Mouse (Mus musculus) intestine, embryonic 14.5 days (tissue): ENCODE results near the gene Shld2. TPM values are rescaled to one million over a fixed set of nuclear protein-coding genes. Genes with fewer than 3 reads are reported as not detected.
A peak's percentile ranks its signal among the peaks of the same experiment; 100 is the strongest.

ENCODE experiments used
- ATAC-seq: fragments of 200-750 bp; cut with Nextera tagmentation; replicated peaks from 2 replicates; pipeline ENCODE4 v1.8.0; 2017; ENCODE audit warnings: low read depth, moderate number of reproducible peaks, moderate TSS enrichment, moderate library complexity; ENCODE audit not compliant: low FRiP score, low TSS enrichment
- DNase-seq: peaks from one replicate; pipeline ENCODE4 v3.0.0-alpha.2; 2018; ENCODE audit warnings: low spot score
- H3K27ac ChIP-seq: fragments of 300-500 bp; sonication (generic); 2 replicates; pipeline ENCODE4 v1.5.1; 2014; ENCODE audit warnings: low read depth, mild to moderate bottlenecking, control low read depth
- H3K27me3 ChIP-seq: fragments of 300-500 bp; sonication (generic); replicated peaks from 2 replicates; pipeline ENCODE4 v1.6.1; 2014; ENCODE audit warnings: low read length, control low read depth; ENCODE audit not compliant: control insufficient read depth, insufficient read depth
- H3K36me3 ChIP-seq: fragments of 300-500 bp; sonication (generic); 2 replicates; pipeline ENCODE4 v1.6.1; 2014; ENCODE audit warnings: low read length, control low read depth; ENCODE audit not compliant: control insufficient read depth, insufficient read depth
- H3K4me1 ChIP-seq: fragments of 300-500 bp; sonication (generic); replicated peaks from 2 replicates; pipeline ENCODE4 v1.6.1; 2014; ENCODE audit warnings: low read length, control low read depth, mixed read lengths; ENCODE audit not compliant: control insufficient read depth, insufficient read depth
- H3K4me2 ChIP-seq: fragments of 300-500 bp; sonication (generic); 2 replicates; pipeline ENCODE4 v1.6.1; 2014; ENCODE audit warnings: low read length
- H3K4me3 ChIP-seq: fragments of 300-500 bp; sonication (generic); 2 replicates; pipeline ENCODE4 v1.5.1; 2014; ENCODE audit warnings: low read depth, low read length, control low read depth, mixed read lengths
- H3K9ac ChIP-seq: fragments of 300-500 bp; sonication (generic); 2 replicates; pipeline ENCODE4 v1.6.1; 2014; ENCODE audit warnings: mild to moderate bottlenecking, low read length
- H3K9me3 ChIP-seq: fragments of 300-500 bp; sonication (generic); 2 replicates; pipeline ENCODE4 v1.6.1; 2016; ENCODE audit warnings: low read length, control low read depth; ENCODE audit not compliant: control insufficient read depth
- WGBS: fragments of 180-500 bp; shearing (Covaris S2); extraction: QIAGEN DNeasy Blood & Tissue Kit; methylation state at CpG from one replicate; pipeline ENCODE4 v1.1.7; 2014; 5-methylcytosine and 5-hydroxymethylcytosine counted together
- polyA plus RNA-seq: library from polyadenylated mRNA; unstranded; fragments of >200 nt; fragmentation: Nextera tagmentation; extraction: Ambion mirVana; gene quantifications from 2 replicates; pipeline ENCODE4 v1.2.1, GENCODE M21; 2014

Shld2 gene
- polyA plus RNA-seq, 1 experiment from 2014 or later = 11.0 TPM

DNA sequence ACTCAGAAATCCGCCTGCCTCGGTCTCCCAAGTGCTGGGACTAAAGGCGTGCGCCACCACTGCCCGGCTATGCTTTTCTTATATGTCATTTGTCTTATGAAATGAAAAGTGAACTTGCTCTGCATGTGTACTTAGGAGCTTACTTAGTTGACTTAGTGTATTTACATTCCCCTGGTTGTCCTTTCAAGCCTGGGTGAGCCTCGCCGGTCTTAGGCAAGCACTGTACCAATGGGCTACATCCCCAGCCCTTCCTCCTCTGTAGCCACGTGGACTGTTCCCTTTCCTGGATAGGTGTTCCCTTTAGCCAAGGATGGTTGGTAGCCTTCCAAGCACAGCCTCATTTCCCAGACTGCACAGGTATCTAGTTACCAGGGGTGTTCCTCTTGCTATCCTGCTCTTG, 38.7 kb upstream of the Shld2 start:
- H3K4me2 ChIP-seq = no peak overlapping the region
- no peak overlapping the region for H3K27ac ChIP-seq
- ATAC-seq (no peak; the same call in 1 of the 2 replicates), DNase-seq (no peak)
- H3K9ac ChIP-seq = no peak overlapping the region
- H3K4me1 ChIP-seq = no peaks in the 10 kb centered on the region
- no peak overlapping the region for H3K4me3 ChIP-seq
- no peaks in the 10 kb centered on the region for H3K9me3 ChIP-seq
- H3K27me3 ChIP-seq = no peaks in the 10 kb centered on the region
- 65% methylated on average over 8 of the region's 8 CpGs for WGBS
- peaks cover 6% of the 10 kb centered on the region for H3K36me3 ChIP-seq

GRCm38 (mm10) chr14:34348301-34348700, 38.0 kb upstream of the Shld2 start:
- Histone ChIP-seq H3K27me3 (no peaks in the 10 kb centered on the region), H3K27ac (no peak overlapping the region), H3K4me2 (no peak overlapping the region), H3K9ac (no peak overlapping the region), H3K9me3 (no peaks in the 10 kb centered on the region), H3K36me3 (peaks cover 11% of the 10 kb centered on the region), H3K4me3 (no peak overlapping the region), H3K4me1 (no peaks in the 10 kb centered on the region)
- ATAC-seq = no peak
- DNase-seq = no peak
- WGBS = 71% methylated on average over 7 of the region's 7 CpGs

- Histone ChIP-seq H3K4me1 (no peaks in the 10 kb centered on the region), H3K4me3 (no peak overlapping the region), H3K9ac (no peak overlapping the region), H3K9me3 (no peaks in the 10 kb centered on the region), H3K4me2 (no peak overlapping the region), H3K27me3 (no peaks in the 10 kb centered on the region), H3K27ac (no peak overlapping the region), H3K36me3 (peaks cover 23% of the 10 kb centered on the region)
- no peak for DNase-seq
- WGBS = 93% methylated on average over 5 of the region's 5 CpGs
- ATAC-seq = no peak
These were observed 36.8 kb upstream of the Shld2 start for GRCm38 (mm10) chr14:34347084-34347483.

GRCm38 (mm10) chr14:34345771-34346566, 35.7 kb upstream of the Shld2 start:
- DNase-seq = no peak
- WGBS = 55% methylated on average over 12 of the region's 12 CpGs
- ATAC-seq = peak; percentile 38

GRCm38 (mm10) chr14:34344361-34344760, 34.1 kb upstream of the Shld2 start:
- H3K4me2 ChIP-seq = no peak overlapping the region
- H3K9me3 ChIP-seq = no peaks in the 10 kb centered on the region
- no peak overlapping the region for H3K4me3 ChIP-seq
- no peak overlapping the region for H3K9ac ChIP-seq
- WGBS = 86% methylated on average over 5 of the region's 5 CpGs
- H3K36me3 ChIP-seq = peaks cover 47% of the 10 kb centered on the region
- H3K27me3 ChIP-seq = no peaks in the 10 kb centered on the region
- H3K4me1 ChIP-seq = no peaks in the 10 kb centered on the region
- ATAC-seq (no peak), DNase-seq (no peak)
- H3K27ac ChIP-seq = no peak overlapping the region

More at GRCm38 (mm10) chr14:34345771-34346566, 35.7 kb upstream of the Shld2 start:
- Histone ChIP-seq H3K27me3 (no peaks in the 10 kb centered on the region), H3K27ac (no peak overlapping the region), H3K9me3 (no peaks in the 10 kb centered on the region), H3K4me3 (no peak overlapping the region), H3K4me2 (no peak overlapping the region), H3K36me3 (peaks cover 32% of the 10 kb centered on the region), H3K4me1 (no peaks in the 10 kb centered on the region), H3K9ac (no peak overlapping the region)

- H3K9me3 ChIP-seq = no peaks in the 10 kb centered on the region
- no peak overlapping the region for H3K4me2 ChIP-seq
- no peaks in the 10 kb centered on the region for H3K4me1 ChIP-seq
- H3K27ac ChIP-seq = no peak overlapping the region
- no peaks in the 10 kb centered on the region for H3K27me3 ChIP-seq
- DNase-seq (no peak), ATAC-seq (no peak)
- peaks cover 59% of the 10 kb centered on the region for H3K36me3 ChIP-seq
- WGBS = 91% methylated on average over 4 of the region's 4 CpGs
- no peak overlapping the region for H3K4me3 ChIP-seq
- H3K9ac ChIP-seq = no peak overlapping the region
These were observed 32.8 kb upstream of the Shld2 start for GRCm38 (mm10) chr14:34343078-34343477.

GRCm38 (mm10) chr14:34341993-34342392, 31.7 kb upstream of the Shld2 start:
- no peaks in the 10 kb centered on the region for H3K4me1 ChIP-seq
- 87% methylated on average over 4 of the region's 4 CpGs for WGBS
- H3K9ac ChIP-seq = no peak overlapping the region
- no peak overlapping the region for H3K4me3 ChIP-seq
- peaks cover 70% of the 10 kb centered on the region for H3K36me3 ChIP-seq
- DNase-seq = no peak
- ATAC-seq = no peak
- no peak overlapping the region for H3K27ac ChIP-seq
- no peaks in the 10 kb centered on the region for H3K27me3 ChIP-seq
- no peak overlapping the region for H3K4me2 ChIP-seq
- no peaks in the 10 kb centered on the region for H3K9me3 ChIP-seq

DNA sequence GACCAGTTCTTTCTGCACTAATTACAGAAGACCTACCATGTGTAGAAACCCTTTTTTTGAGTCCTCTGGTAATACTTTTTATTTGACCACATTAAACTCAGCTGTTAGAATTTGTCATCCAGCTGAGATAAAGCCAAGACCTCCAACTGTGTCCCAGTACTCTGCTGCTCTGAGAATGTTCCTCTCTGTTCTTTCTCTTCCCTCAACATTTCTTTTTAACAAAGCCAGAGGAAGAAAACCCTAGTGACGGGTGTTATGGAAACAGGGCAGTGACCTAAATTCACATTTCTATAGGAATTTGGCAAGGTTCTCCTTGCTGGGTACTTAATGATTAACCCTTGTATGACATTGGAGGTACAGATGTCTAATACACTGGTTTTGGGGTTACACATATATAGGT, 29.2 kb upstream of the Shld2 start:
- Histone ChIP-seq H3K36me3 (peaks cover 93% of the 10 kb centered on the region), H3K9me3 (no peaks in the 10 kb centered on the region), H3K4me3 (no peak overlapping the region), H3K27ac (no peak overlapping the region), H3K9ac (no peak overlapping the region), H3K4me2 (no peak overlapping the region), H3K27me3 (no peaks in the 10 kb centered on the region), H3K4me1 (no peaks in the 10 kb centered on the region)
- ATAC-seq = no peak
- 75% methylated on average over 1 of the region's 1 CpGs for WGBS
- DNase-seq = no peak

- H3K27me3 ChIP-seq = no peaks in the 10 kb centered on the region
- H3K4me3 ChIP-seq = no peak overlapping the region
- H3K27ac ChIP-seq = no peak overlapping the region
- H3K36me3 ChIP-seq = peaks cover 97% of the 10 kb centered on the region
- H3K4me1 ChIP-seq = no peaks in the 10 kb centered on the region
- no peak overlapping the region for H3K9ac ChIP-seq
- 87% methylated on average over 5 of the region's 5 CpGs for WGBS
- H3K9me3 ChIP-seq = no peaks in the 10 kb centered on the region
- DNase-seq (no peak), ATAC-seq (no peak)
- H3K4me2 ChIP-seq = no peak overlapping the region
These were observed 22.2 kb upstream of the Shld2 start for GRCm38 (mm10) chr14:34332476-34332875.
